Mouse (Mus musculus) ES-E14 (cell line): ENCODE data around the gene Prl2c3.
"Not testable (repeated sequence)": the region's sequence is repeated elsewhere in the genome, so short reads cannot be mapped to it uniquely, and the experiment has no call there.

Source experiments
- HCFC1 ChIP-seq: IDR thresholded peaks from 2 replicates; pipeline ENCODE4 v1.6.1; 2012; ENCODE audit warnings: low read length, inconsistent platforms, borderline replicate concordance; ENCODE audit not compliant: insufficient read depth
- MAFK ChIP-seq: IDR thresholded peaks from 2 replicates; pipeline ENCODE4 v1.6.1; 2014; ENCODE audit warnings: mild to moderate bottlenecking, low read depth, low read length, inconsistent platforms; ENCODE audit not compliant: insufficient read depth
- ZC3H11A ChIP-seq: IDR thresholded peaks from 2 replicates; pipeline ENCODE4 v1.6.1; 2012; ENCODE audit warnings: low read depth, mild to moderate bottlenecking, inconsistent platforms, low read length, borderline replicate concordance

DNA sequence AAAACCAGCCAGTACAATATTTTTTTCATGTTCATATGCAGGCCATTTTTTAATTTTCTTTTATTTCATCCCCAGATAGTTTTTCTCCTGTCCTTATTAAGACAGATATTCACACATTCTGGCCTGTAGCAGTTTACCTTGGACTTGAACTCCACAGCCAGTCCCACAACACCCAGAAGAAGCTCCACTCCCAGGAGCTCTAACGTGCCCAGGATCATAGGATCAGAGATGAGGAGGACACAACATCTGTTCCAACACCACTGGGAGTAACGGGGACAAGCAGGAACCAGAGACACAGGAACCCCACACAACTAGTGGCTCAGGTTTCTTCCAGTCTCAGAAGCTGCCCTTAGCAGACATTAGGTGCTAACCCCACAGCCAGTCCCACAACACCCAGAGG lies 37.7 kb upstream of the Prl2c3 start:
- TF ChIP-seq HCFC1, MAFK, ZC3H11A: not testable (repeated sequence)
